Mouse (Mus musculus) embryonic facial prominence, embryonic 15.5 days (tissue): ENCODE measurements around the gene Serping1. TPM values are rescaled to one million over a fixed set of nuclear protein-coding genes. Genes with fewer than 3 reads are reported as not detected.

ENCODE experiments used
- ATAC-seq: fragments of 200-750 bp; cut with Nextera tagmentation; 2 replicates; pipeline ENCODE4 v1.8.0; 2017; ENCODE audit warnings: low read depth, moderate TSS enrichment; ENCODE audit not compliant: insufficient number of reproducible peaks, low FRiP score, low TSS enrichment
- H3K27ac ChIP-seq: fragments of 300-500 bp; sonication (generic); replicated peaks from 2 replicates; pipeline ENCODE4 v1.5.1; 2015; ENCODE audit warnings: mild to moderate bottlenecking, inconsistent platforms
- H3K27me3 ChIP-seq: fragments of 300-500 bp; sonication (generic); 2 replicates; pipeline ENCODE4 v1.6.1; 2015; ENCODE audit warnings: inconsistent platforms
- H3K36me3 ChIP-seq: fragments of 300-500 bp; sonication (generic); 2 replicates; pipeline ENCODE4 v1.6.1; 2015; ENCODE audit warnings: mild to moderate bottlenecking, inconsistent platforms
- H3K4me1 ChIP-seq: fragments of 300-500 bp; sonication (generic); 2 replicates; pipeline ENCODE4 v1.6.1; 2015; ENCODE audit warnings: inconsistent platforms
- H3K4me2 ChIP-seq: fragments of 300-500 bp; sonication (generic); replicated peaks from 2 replicates; pipeline ENCODE4 v1.6.1; 2015; ENCODE audit warnings: mild to moderate bottlenecking, inconsistent platforms
- H3K4me3 ChIP-seq: fragments of 300-500 bp; sonication (generic); replicated peaks from 2 replicates; pipeline ENCODE4 v1.5.1; 2015; ENCODE audit warnings: mild to moderate bottlenecking, inconsistent platforms
- H3K9ac ChIP-seq: fragments of 300-500 bp; sonication (generic); 2 replicates; pipeline ENCODE4 v1.6.1; 2015; ENCODE audit warnings: inconsistent platforms
- H3K9me3 ChIP-seq: fragments of 300-500 bp; sonication (generic); replicated peaks from 2 replicates; pipeline ENCODE4 v1.6.1; 2016; ENCODE audit warnings: inconsistent platforms
- WGBS: fragments of 180-500 bp; shearing (Covaris S2); methylation state at CpG from one replicate; pipeline ENCODE4 v1.1.7; 2015; 5-methylcytosine and 5-hydroxymethylcytosine counted together
- microRNA counts: library from miRNA; unstranded; fragments of <30 nt; microRNA quantifications from one replicate; lab custom pipeline; 2016
- microRNA-seq: library from miRNA; unstranded; fragments of <30 nt; microRNA quantifications from one replicate; pipeline ENCODE4, GENCODE M21; 2016; ENCODE audit warnings: borderline number of aligned reads
- polyA plus RNA-seq: library from polyadenylated mRNA; unstranded; fragments of >200 nt; fragmentation: Nextera tagmentation; extraction: Ambion mirVana; gene quantifications from 2 replicates; pipeline ENCODE4 v1.2.1, GENCODE M21; 2015

Serping1 gene
- polyA plus RNA-seq, 1 experiment from 2014 or later = 48.0 TPM

DNA sequence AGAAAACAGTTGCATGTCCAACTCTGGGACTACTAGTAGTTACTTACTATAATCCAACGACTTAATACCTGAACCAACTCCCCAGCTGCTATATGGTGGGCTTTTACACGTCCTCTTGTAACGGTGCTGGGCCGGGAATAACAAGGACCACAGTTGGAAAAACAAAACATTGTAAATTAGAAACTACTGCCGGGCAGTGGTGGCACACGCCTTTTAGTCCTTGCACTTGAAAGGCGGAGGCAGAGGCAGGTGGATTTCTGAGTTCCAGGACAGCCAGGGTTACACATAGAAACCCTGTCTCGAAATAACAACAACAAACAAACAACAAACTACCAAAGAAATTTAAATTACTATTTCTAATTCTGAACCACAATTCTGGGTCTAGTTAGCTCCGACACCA lies 48.5 kb downstream of the Serping1 start:
- WGBS = 3% methylated on average over 9 of the region's 9 CpGs
- Histone ChIP-seq H3K27me3 (no peaks in the 10 kb centered on the region), H3K4me3 (peak overlapping the region; percentile 67), H3K4me1 (peaks cover 14% of the 10 kb centered on the region), H3K27ac (peak overlapping the region; percentile 45; the same call in 1 of the 2 replicates), H3K9me3 (no peaks in the 10 kb centered on the region), H3K9ac (peak overlapping the region; percentile 46), H3K36me3 (peaks cover 20% of the 10 kb centered on the region), H3K4me2 (peak overlapping the region; percentile 75)
- no peak for ATAC-seq

DNA sequence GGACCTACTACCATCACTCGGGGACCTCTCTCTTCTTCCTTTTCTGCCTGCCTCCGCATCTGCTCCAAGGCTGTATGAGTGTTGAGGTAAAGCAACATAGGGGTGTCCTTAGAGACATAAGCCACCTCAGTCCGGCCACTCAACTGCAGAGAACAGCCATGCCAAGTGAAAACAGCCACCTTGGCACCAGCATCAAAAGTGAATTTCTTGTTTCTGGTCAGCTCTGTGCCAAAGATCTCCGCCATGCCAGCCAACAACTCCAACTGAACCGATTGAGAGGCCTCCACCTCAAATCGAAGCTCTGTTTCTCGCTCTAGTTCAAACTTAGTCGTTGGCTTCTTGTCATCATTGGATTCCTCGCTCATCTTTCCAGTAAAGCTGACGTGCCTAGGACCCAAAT lies 49.5 kb downstream of the Serping1 start:
- no peaks in the 10 kb centered on the region for H3K9me3 ChIP-seq
- H3K36me3 ChIP-seq = peaks cover 24% of the 10 kb centered on the region
- H3K27ac ChIP-seq = no peak overlapping the region
- no peaks in the 10 kb centered on the region for H3K27me3 ChIP-seq
- H3K4me3 ChIP-seq = peak overlapping the region; percentile 67; the same call in 1 of the 2 replicates
- H3K9ac ChIP-seq = no peak overlapping the region
- H3K4me2 ChIP-seq = no peak overlapping the region
- ATAC-seq = no peak
- 92% methylated on average over 10 of the region's 10 CpGs for WGBS
- H3K4me1 ChIP-seq = peaks cover 14% of the 10 kb centered on the region

DNA sequence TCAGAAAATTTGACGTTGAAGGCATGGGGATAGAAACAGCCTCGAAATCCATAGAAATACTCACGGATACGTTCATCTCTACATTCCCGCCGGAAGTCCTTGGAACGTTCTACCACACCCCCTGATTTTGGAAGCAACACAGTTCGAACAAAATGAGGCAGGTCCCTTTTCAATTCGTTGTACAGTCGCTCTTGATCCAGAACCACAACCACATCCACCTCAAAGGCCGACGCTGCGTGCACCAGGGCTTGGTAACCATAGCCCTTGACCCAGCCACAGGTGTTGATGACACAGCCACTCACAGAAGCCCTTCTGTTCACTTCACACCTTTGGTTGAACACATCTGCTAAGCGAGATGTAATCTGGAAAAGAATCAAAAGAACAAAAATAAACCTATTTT lies 51.4 kb downstream of the Serping1 start:
- no peak for ATAC-seq
- WGBS = 93% methylated on average over 14 of the region's 14 CpGs
- no peak overlapping the region for H3K4me2 ChIP-seq

DNA sequence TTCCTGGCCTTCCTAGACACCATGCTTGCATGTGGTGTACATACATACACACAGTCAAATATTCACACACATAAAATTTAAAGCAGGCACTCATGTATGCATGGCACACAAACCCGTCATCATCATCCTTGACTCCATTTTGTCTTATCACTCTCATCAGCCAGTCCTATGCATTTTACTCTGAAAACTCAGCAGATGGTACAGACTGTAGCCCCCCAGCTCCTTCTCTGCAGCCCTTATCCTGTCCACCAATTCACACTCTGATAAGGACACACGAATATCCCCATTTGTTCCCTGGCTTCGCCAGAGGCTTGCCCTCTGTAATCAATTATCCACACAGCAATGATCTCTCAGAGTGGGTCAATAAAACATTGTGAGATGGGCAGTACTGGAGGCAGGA lies 54.1 kb downstream of the Serping1 start:
- 73% methylated on average over 3 of the region's 3 CpGs for WGBS
- no peak overlapping the region for H3K4me3 ChIP-seq

More for the DNA sequence above, 51.4 kb downstream of the Serping1 start:
- Histone ChIP-seq H3K4me3 (no peak overlapping the region), H3K27ac (no peak overlapping the region), H3K9ac (no peak overlapping the region), H3K9me3 (no peaks in the 10 kb centered on the region), H3K4me1 (peaks cover 14% of the 10 kb centered on the region), H3K27me3 (no peaks in the 10 kb centered on the region), H3K36me3 (peaks cover 24% of the 10 kb centered on the region)

DNA sequence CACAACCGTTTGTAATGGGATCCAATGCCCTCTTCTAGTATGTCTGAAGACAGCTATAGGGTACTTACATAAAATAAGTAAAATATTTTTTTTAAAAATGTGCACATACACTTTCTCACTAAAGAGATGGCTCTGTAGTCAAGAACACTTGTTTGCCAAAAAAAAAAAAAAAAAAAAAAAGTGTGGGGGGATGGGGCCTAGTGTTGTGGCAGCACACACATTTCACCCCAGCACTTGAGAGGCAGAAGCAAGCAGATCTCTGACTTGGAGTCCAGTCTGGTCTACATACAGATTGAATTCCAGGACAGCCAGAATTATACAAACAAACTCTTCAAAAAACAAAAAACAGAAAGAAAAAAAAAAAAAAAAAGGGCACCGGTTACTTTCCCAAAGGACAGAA lies 54.5 kb downstream of the Serping1 start:
- Histone ChIP-seq H3K9me3 (no peaks in the 10 kb centered on the region), H3K9ac (no peak overlapping the region), H3K4me2 (no peak overlapping the region), H3K27me3 (no peaks in the 10 kb centered on the region), H3K36me3 (peaks cover 24% of the 10 kb centered on the region), H3K4me3 (no peak overlapping the region), H3K4me1 (peaks cover 8% of the 10 kb centered on the region; the same call in 1 of the 2 replicates), H3K27ac (no peak overlapping the region)
- ATAC-seq = no peak
- WGBS = 85% methylated on average over 2 of the region's 2 CpGs

More for the DNA sequence above, 54.1 kb downstream of the Serping1 start:
- H3K27me3 ChIP-seq = no peaks in the 10 kb centered on the region
- H3K27ac ChIP-seq = no peak overlapping the region
- H3K4me2 ChIP-seq = no peak overlapping the region
- H3K4me1 ChIP-seq = peaks cover 12% of the 10 kb centered on the region
- H3K9me3 ChIP-seq = no peaks in the 10 kb centered on the region
- peaks cover 24% of the 10 kb centered on the region for H3K36me3 ChIP-seq
- no peak overlapping the region for H3K9ac ChIP-seq
- no peak for ATAC-seq

DNA sequence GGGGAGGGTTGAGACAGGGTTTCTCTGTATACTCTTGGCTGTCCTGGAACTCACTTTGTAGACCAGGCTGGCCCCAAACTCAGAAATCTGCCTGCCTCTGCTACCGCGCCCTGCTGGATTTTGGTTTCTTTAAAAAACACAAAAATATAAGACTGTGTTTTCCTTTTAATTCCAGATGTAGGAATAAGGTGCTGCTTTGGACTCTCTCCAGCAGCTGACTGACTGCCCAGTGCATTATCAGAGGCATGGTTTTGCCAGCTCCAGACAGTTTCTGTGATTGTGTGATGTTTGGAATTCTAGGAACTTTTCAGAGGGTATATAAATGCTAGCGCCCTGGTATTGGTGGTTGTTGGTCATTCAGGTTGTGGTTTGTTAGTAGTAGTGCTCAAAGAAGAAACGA lies 57.9 kb downstream of the Serping1 start:
- 92% methylated on average over 4 of the region's 4 CpGs for WGBS
- H3K4me1 ChIP-seq = peaks cover 11% of the 10 kb centered on the region; the same call in 1 of the 2 replicates
- H3K4me2 ChIP-seq = no peak overlapping the region
- ATAC-seq = no peak
- H3K36me3 ChIP-seq = peaks cover 9% of the 10 kb centered on the region; the same call in 1 of the 2 replicates
- no peak overlapping the region for H3K9ac ChIP-seq
- no peak overlapping the region for H3K27ac ChIP-seq
- H3K9me3 ChIP-seq = no peaks in the 10 kb centered on the region
- H3K4me3 ChIP-seq = no peak overlapping the region
- H3K27me3 ChIP-seq = no peaks in the 10 kb centered on the region

DNA sequence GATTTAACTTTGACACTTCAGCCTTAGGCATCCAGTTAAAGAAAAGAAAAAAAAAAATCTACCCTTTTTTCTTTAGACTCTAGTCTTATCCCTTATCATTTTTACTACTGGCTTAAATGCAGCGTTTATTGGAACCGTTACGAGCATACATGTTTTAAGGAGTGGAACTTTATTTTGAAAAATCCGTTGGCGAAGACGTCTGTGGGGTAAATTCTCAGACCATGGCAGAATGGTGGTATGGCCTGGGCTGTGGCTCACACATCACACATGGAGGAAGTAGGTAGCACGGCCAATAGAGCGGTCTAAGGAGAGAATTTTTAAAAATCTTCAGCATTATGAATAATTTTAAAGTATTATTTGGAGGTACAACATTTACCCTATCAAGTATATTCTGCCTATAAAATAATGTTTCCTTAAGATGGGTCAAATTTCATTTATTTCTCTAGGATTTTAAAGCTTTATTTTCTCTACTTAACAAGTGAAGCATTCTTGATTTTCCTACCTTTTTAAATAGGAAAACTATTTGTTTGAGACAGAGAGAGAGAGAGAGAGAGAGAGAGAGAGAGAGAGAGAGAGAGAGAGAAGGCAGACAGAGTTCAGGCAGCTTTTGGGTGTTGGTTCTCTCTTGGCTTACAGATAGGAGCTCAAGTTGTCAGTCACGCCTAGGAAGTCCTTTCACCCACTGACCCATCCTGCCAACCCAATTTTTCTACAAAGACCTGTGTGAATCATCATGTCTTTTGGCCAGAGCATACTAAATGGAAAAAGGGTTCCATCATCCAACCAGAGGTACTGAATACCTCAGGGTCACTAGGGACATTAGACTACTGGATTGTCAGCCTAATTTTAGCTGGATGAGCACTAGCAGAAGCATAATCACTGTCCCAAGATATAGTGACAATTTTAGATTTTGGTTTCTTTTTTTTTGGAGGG lies 58.6 kb downstream of the Serping1 start:
- H3K4me2 ChIP-seq = peak overlapping the region; percentile 74
- H3K36me3 ChIP-seq = peaks cover 4% of the 10 kb centered on the region; the same call in 1 of the 2 replicates
- H3K9me3 ChIP-seq = no peaks in the 10 kb centered on the region
- H3K4me3 ChIP-seq = peak overlapping the region; percentile 98
- H3K9ac ChIP-seq = peak overlapping the region; percentile 63; the same call in 1 of the 2 replicates
- ATAC-seq = no peak
- WGBS = 25% methylated on average over 9 of the region's 9 CpGs
- peak overlapping the region; percentile 98 for H3K27ac ChIP-seq
- peaks cover 11% of the 10 kb centered on the region; the same call in 1 of the 2 replicates for H3K4me1 ChIP-seq
- H3K27me3 ChIP-seq = no peaks in the 10 kb centered on the region

DNA sequence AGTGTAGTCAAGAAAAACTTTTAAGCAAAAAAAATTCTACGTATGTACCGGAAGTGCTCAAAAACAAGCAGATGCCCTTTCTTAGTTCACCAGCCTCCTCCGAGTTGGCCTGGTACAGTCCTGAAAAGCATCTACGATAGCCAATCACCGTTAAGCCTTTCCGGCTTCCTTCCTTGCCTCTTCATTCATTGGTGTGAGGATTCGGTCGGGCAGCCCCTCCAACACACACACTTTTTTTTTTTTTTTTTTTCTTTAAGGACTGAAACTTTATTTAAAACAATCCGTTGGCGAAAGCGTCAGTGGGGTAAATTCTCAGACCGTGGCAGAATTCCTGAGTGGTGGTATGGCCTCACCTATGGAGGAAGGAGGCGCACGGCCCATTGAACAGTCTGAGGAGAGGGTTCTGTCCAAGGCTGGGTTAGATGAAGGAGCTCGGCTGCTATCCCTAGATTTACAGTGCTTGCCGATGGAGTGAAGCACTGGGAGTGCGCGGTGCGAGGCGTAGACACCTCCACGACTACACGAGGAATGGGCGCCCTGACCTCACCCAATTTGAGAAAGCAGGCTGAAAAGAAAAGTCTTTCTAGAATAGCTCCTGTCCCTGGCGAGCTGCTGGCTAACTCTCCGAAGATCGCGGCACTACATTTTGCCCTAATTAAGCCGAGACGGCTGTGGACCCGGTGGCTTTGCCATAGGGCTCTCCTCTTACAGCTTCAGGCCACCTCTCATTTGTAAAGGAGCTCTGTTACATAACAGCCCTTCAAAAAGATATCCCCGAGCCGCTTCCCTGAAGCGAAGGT lies 59.5 kb downstream of the Serping1 start:
- Histone ChIP-seq H3K4me1 (peaks cover 11% of the 10 kb centered on the region; the same call in 1 of the 2 replicates), H3K4me3 (peak overlapping the region; percentile 98), H3K27me3 (no peaks in the 10 kb centered on the region), H3K27ac (peak overlapping the region; percentile 98), H3K4me2 (peak overlapping the region; percentile 74), H3K9me3 (no peaks in the 10 kb centered on the region), H3K36me3 (peaks cover under 1% of the 10 kb centered on the region), H3K9ac (peak overlapping the region; percentile 63)
- WGBS = under 1% methylated on average over 33 of the region's 33 CpGs
- peak; percentile 96 for ATAC-seq

MicroRNAs within 50 kb of the gene (microRNA counts, 519-probe panel; counts per million panel counts)
- 4,711 counts per million, percentile 98 among the panel's probes with 10 or more counts for microRNA mmu-miR-130a (lab: Ali Mortazavi, UCI)

Small RNAs within 50 kb of the gene (microRNA-seq; reads per million reads assigned to microRNA genes)
- 20,345 reads per million, percentile 97 among the genes with 10 or more reads in this experiment for gene Mir130a

Other genes starting within 250 kb of the Serping1 start
- 49.9 and 52.7 TPM in 2 replicates for gene Ctnnd1, start 124.7 kb downstream of the Serping1 start, polyA plus RNA-seq
- gene Btbd18, start 116.4 kb downstream of the Serping1 start, polyA plus RNA-seq = 0.16 and 0.27 TPM in 2 replicates
- gene Selenoh, start 104.7 kb downstream of the Serping1 start, polyA plus RNA-seq = 230 and 231 TPM in 2 replicates
- not detected in 2 replicates for gene Gm28635, start 97.4 kb downstream of the Serping1 start, polyA plus RNA-seq
- gene Med19, start 97.0 kb downstream of the Serping1 start, polyA plus RNA-seq = 31.3 and 34.0 TPM in 2 replicates
- 92.6 and 96.0 TPM in 2 replicates for gene Tmx2, start 96.3 kb downstream of the Serping1 start, polyA plus RNA-seq
- gene Zdhhc5, start 60.3 kb downstream of the Serping1 start, polyA plus RNA-seq = 28.1 and 28.9 TPM in 2 replicates
- gene Clp1, start 48.1 kb downstream of the Serping1 start, polyA plus RNA-seq = 27.9 and 29.1 TPM in 2 replicates
- gene Ypel4, start 41.4 kb downstream of the Serping1 start, polyA plus RNA-seq = 6.6 and 7.9 TPM in 2 replicates
- gene Gm19426, start 31.8 kb downstream of the Serping1 start, polyA plus RNA-seq = 7.0 and 9.0 TPM in 2 replicates
- 35.3 and 36.7 TPM in 2 replicates for gene Ube2l6, start 23.4 kb upstream of the Serping1 start, polyA plus RNA-seq
- gene Smtnl1, start 47.2 kb upstream of the Serping1 start, polyA plus RNA-seq = 0.33 and 0.53 TPM in 2 replicates
- gene Timm10, start 51.6 kb upstream of the Serping1 start, polyA plus RNA-seq = 45.7 and 49.7 TPM in 2 replicates
- 13.7 and 15.8 TPM in 2 replicates for gene Slc43a1, start 63.4 kb upstream of the Serping1 start, polyA plus RNA-seq
- gene Rtn4rl2, start 111.3 kb upstream of the Serping1 start, polyA plus RNA-seq = 1.1 and 2.0 TPM in 2 replicates
- gene Slc43a3, start 161.1 kb upstream of the Serping1 start, polyA plus RNA-seq = 31.3 and 31.7 TPM in 2 replicates
- not detected in 2 replicates for gene Prg2, start 205.0 kb upstream of the Serping1 start, polyA plus RNA-seq
- gene Prg3, start 212.8 kb upstream of the Serping1 start, polyA plus RNA-seq = not detected in 2 replicates